Mouse (Mus musculus) limb, embryonic 11.5 days (tissue): ENCODE measurements around the gene Tmem210. TPM values are rescaled to one million over a fixed set of nuclear protein-coding genes. Genes with fewer than 3 reads are reported as not detected.

Experiments
- ATAC-seq: fragments of 200-750 bp; cut with Nextera tagmentation; 2 replicates; pipeline ENCODE4 v1.8.0; 2017; ENCODE audit warnings: low read depth; ENCODE audit not compliant: insufficient number of reproducible peaks, low FRiP score, low TSS enrichment
- DNase-seq: peaks from one replicate; pipeline ENCODE4 v3.0.0-alpha.2; 2015; ENCODE audit warnings: low spot score
- H3K27ac ChIP-seq: fragments of 300-500 bp; sonication (generic); replicated peaks from 2 replicates; pipeline ENCODE4 v1.5.1; 2014; ENCODE audit warnings: low read depth, mild to moderate bottlenecking, low read length
- H3K27me3 ChIP-seq: fragments of 300-500 bp; sonication (generic); 2 replicates; pipeline ENCODE4 v1.6.1; 2014; ENCODE audit warnings: mild to moderate bottlenecking, low read length, mixed read lengths; ENCODE audit not compliant: control insufficient read depth, insufficient read depth
- H3K36me3 ChIP-seq: fragments of 300-500 bp; sonication (generic); 2 replicates; pipeline ENCODE4 v1.6.1; 2014; ENCODE audit warnings: mild to moderate bottlenecking, low read length, moderate library complexity, mixed read lengths; ENCODE audit not compliant: control insufficient read depth, insufficient read depth
- H3K4me1 ChIP-seq: fragments of 300-500 bp; sonication (generic); 2 replicates; pipeline ENCODE4 v1.6.1; 2014; ENCODE audit warnings: low read length, mixed read lengths; ENCODE audit not compliant: control insufficient read depth, insufficient read depth
- H3K4me2 ChIP-seq: fragments of 300-500 bp; sonication (generic); 2 replicates; pipeline ENCODE4 v1.6.1; 2014; ENCODE audit warnings: low read depth, mild to moderate bottlenecking, moderate library complexity; ENCODE audit not compliant: severe bottlenecking
- H3K4me3 ChIP-seq: fragments of 300-500 bp; sonication (generic); 2 replicates; pipeline ENCODE4 v1.5.1; 2014; ENCODE audit warnings: low read depth, low read length
- H3K9ac ChIP-seq: fragments of 300-500 bp; sonication (generic); 2 replicates; pipeline ENCODE4 v1.6.1; 2014; ENCODE audit warnings: mild to moderate bottlenecking, low read length
- H3K9me3 ChIP-seq: fragments of 300-500 bp; sonication (generic); 2 replicates; pipeline ENCODE4 v1.6.1; 2016; ENCODE audit warnings: low read length; ENCODE audit not compliant: control insufficient read depth
- WGBS: fragments of 180-500 bp; shearing (Covaris S2); extraction: QIAGEN DNeasy Blood & Tissue Kit; methylation state at CpG from one replicate; pipeline ENCODE4 v1.1.7; 2014; 5-methylcytosine and 5-hydroxymethylcytosine counted together
- polyA plus RNA-seq: library from polyadenylated mRNA; unstranded; fragments of >200 nt; fragmentation: Nextera tagmentation; extraction: Ambion mirVana; gene quantifications from 2 replicates; pipeline ENCODE4 v1.2.1, GENCODE M21; 2014

Gene Tmem210
- polyA plus RNA-seq, 1 experiment from 2014 or later: not detected

- H3K27me3 ChIP-seq: no peaks in the 10 kb centered on the region
- ATAC-seq (peak; percentile 93), DNase-seq (peak; percentile 100)
- WGBS: under 1% methylated on average over 55 of the region's 55 CpGs
- peaks cover 18% of the 10 kb centered on the region for H3K36me3 ChIP-seq
- peak within 1 kb of the TSS; percentile 95 for H3K4me3 ChIP-seq
- H3K4me1 ChIP-seq: peaks cover 18% of the 10 kb centered on the region
- peak within 1 kb of the TSS; percentile 96 for H3K4me2 ChIP-seq
- peak within 1 kb of the TSS; percentile 83 for H3K9ac ChIP-seq
- no peaks in the 10 kb centered on the region for H3K9me3 ChIP-seq
- no peak within 1 kb of the TSS; the same call in 1 of the 2 replicates for H3K27ac ChIP-seq
Observed at GRCm38 (mm10) chr2:25271827-25272511, 16.0 kb upstream of the Tmem210 start, which contains the start of the genes Ssna1 and Anapc2. Gene Ssna1 (minus strand): TSS chr2:25272438. Gene Anapc2 (plus strand): TSS chr2:25272478.

- Histone ChIP-seq H3K27me3 (no peaks in the 10 kb centered on the region), H3K9me3 (no peaks in the 10 kb centered on the region), H3K4me2 (peak overlapping the region; percentile 96), H3K4me3 (peak overlapping the region; percentile 95), H3K27ac (no peak overlapping the region), H3K4me1 (peaks cover 18% of the 10 kb centered on the region), H3K36me3 (peaks cover 18% of the 10 kb centered on the region), H3K9ac (peak overlapping the region; percentile 83)
- ATAC-seq (peak; percentile 75), DNase-seq (no peak)
- under 1% methylated on average over 29 of the region's 29 CpGs for WGBS
Observed at GRCm38 (mm10) chr2:25272515-25272914, 15.4 kb upstream of the Tmem210 start.

- peak overlapping the region; percentile 96 for H3K4me2 ChIP-seq
- H3K9ac ChIP-seq: peak overlapping the region; percentile 83
- H3K4me3 ChIP-seq: peak overlapping the region; percentile 95
- H3K36me3 ChIP-seq: peaks cover 21% of the 10 kb centered on the region
- no peaks in the 10 kb centered on the region for H3K9me3 ChIP-seq
- no peak overlapping the region for H3K27ac ChIP-seq
- H3K27me3 ChIP-seq: no peaks in the 10 kb centered on the region
- peaks cover 18% of the 10 kb centered on the region for H3K4me1 ChIP-seq
- no peak for ATAC-seq
- no peak for DNase-seq
- 32% methylated on average over 16 of the region's 16 CpGs for WGBS
Observed at GRCm38 (mm10) chr2:25273010-25273409, 14.9 kb upstream of the Tmem210 start.

- Histone ChIP-seq H3K9me3 (no peaks in the 10 kb centered on the region), H3K4me2 (no peak overlapping the region), H3K4me3 (no peak overlapping the region), H3K4me1 (no peaks in the 10 kb centered on the region), H3K27ac (no peak overlapping the region), H3K9ac (no peak overlapping the region), H3K27me3 (no peaks in the 10 kb centered on the region), H3K36me3 (peaks cover 43% of the 10 kb centered on the region)
- WGBS: 63% methylated on average over 13 of the region's 13 CpGs
- no peak for ATAC-seq
- peak; percentile 87 for DNase-seq
Observed at GRCm38 (mm10) chr2:25278928-25279882, 8.7 kb upstream of the Tmem210 start.

GRCm38 (mm10) chr2:25285551-25285950 lies 2.4 kb upstream of the Tmem210 start:
- Histone ChIP-seq H3K4me1 (no peaks in the 10 kb centered on the region), H3K27me3 (peaks cover 29% of the 10 kb centered on the region), H3K9me3 (no peaks in the 10 kb centered on the region), H3K4me3 (no peak overlapping the region), H3K27ac (no peak overlapping the region), H3K36me3 (peaks cover 23% of the 10 kb centered on the region), H3K9ac (no peak overlapping the region), H3K4me2 (no peak overlapping the region)
- WGBS: 91% methylated on average over 2 of the region's 2 CpGs
- ATAC-seq (no peak), DNase-seq (no peak)

GRCm38 (mm10) chr2:25286314-25286713 lies 1.6 kb upstream of the Tmem210 start:
- ATAC-seq (no peak), DNase-seq (no peak)
- Histone ChIP-seq H3K9ac (no peak overlapping the region), H3K9me3 (no peaks in the 10 kb centered on the region), H3K4me3 (no peak overlapping the region), H3K4me2 (no peak overlapping the region), H3K27ac (no peak overlapping the region), H3K27me3 (peaks cover 37% of the 10 kb centered on the region), H3K36me3 (peaks cover 18% of the 10 kb centered on the region; the same call in 1 of the 2 replicates), H3K4me1 (no peaks in the 10 kb centered on the region)
- 67% methylated on average over 1 of the region's 1 CpGs for WGBS

GRCm38 (mm10) chr2:25286837-25287636 lies 908 bp upstream of the Tmem210 start:
- WGBS: 65% methylated on average over 7 of the region's 7 CpGs
- peaks cover 1% of the 10 kb centered on the region; the same call in 1 of the 2 replicates for H3K4me1 ChIP-seq
- no peak overlapping the region for H3K4me2 ChIP-seq
- H3K36me3 ChIP-seq: peaks cover 16% of the 10 kb centered on the region; the same call in 1 of the 2 replicates
- no peak overlapping the region for H3K4me3 ChIP-seq
- H3K9ac ChIP-seq: no peak overlapping the region
- no peaks in the 10 kb centered on the region for H3K9me3 ChIP-seq
- ATAC-seq (no peak), DNase-seq (no peak)
- H3K27me3 ChIP-seq: peaks cover 44% of the 10 kb centered on the region
- no peak overlapping the region for H3K27ac ChIP-seq
